Mouse (Mus musculus) small intestine, adult 2 months (tissue): ENCODE measurements at regions not wholly inside any gene's neighbourhood (a gene's known extent, or its start where the extent isn't known, plus 50 kb on each side); places are given as distances from the start of the nearest gene placed in this dataset.

ENCODE experiments used
- H3K27ac ChIP-seq: fragments of 200-500 bp; 2 replicates; pipeline ENCODE4 v1.5.1; 2012; ENCODE audit warnings: low read depth, low read length, control low read depth, inconsistent platforms; ENCODE audit not compliant: insufficient read depth
- H3K27me3 ChIP-seq: fragments of 200-500 bp; 2 replicates; pipeline ENCODE4 v1.6.1; 2012; ENCODE audit warnings: mild to moderate bottlenecking, moderate library complexity, low read length, inconsistent platforms; ENCODE audit not compliant: control insufficient read depth, insufficient read depth
- H3K36me3 ChIP-seq: fragments of 200-500 bp; 2 replicates; pipeline ENCODE4 v1.6.1; 2012; ENCODE audit warnings: mild to moderate bottlenecking, low read length, control low read depth, inconsistent platforms; ENCODE audit not compliant: control insufficient read depth, insufficient read depth
- H3K4me1 ChIP-seq: fragments of 200-500 bp; 2 replicates; pipeline ENCODE4 v1.6.1; 2012; ENCODE audit warnings: low read length, inconsistent platforms, mixed read lengths; ENCODE audit not compliant: control insufficient read depth, insufficient read depth, insufficient read length
- H3K4me3 ChIP-seq: fragments of 200-500 bp; 2 replicates; pipeline ENCODE4 v1.5.1; 2012; ENCODE audit warnings: low read depth, mild to moderate bottlenecking, control low read depth, inconsistent platforms, low read length, moderate library complexity
- CTCF ChIP-seq: fragments of 200-500 bp; IDR thresholded peaks from 2 replicates; pipeline ENCODE4 v1.5.1; 2012; ENCODE audit warnings: low read depth, mild to moderate bottlenecking, control low read depth, inconsistent platforms, low read length, moderate library complexity, mixed read lengths; ENCODE audit not compliant: insufficient replicate concordance, insufficient read length; ENCODE audit errors: extremely low read depth
- POLR2A ChIP-seq: fragments of 200-500 bp; IDR thresholded peaks from 2 replicates; pipeline ENCODE4 v1.6.1; 2012; ENCODE audit warnings: low read depth, mild to moderate bottlenecking, control low read depth, inconsistent platforms, low read length, moderate library complexity
- WGBS: fragments of 180-500 bp; shearing (Covaris S2); methylation state at CpG from one replicate; pipeline ENCODE4 v1.1.7; 2018; 5-methylcytosine and 5-hydroxymethylcytosine counted together

- H3K36me3 ChIP-seq, result no peaks in the 10 kb centered on the region
- no peaks in the 10 kb centered on the region for H3K4me1 ChIP-seq
- no peak overlapping the region for H3K27ac ChIP-seq
- TF ChIP-seq CTCF, result no peak
- no peak for TF ChIP-seq POLR2A
- 83% methylated on average over 3 of the region's 3 CpGs for WGBS
- no peak overlapping the region for H3K4me3 ChIP-seq
- no peaks in the 10 kb centered on the region for H3K27me3 ChIP-seq
Observed at GRCm38 (mm10) chr13:103419146-103419545, 84.8 kb upstream of the Mast4 start.

- no peak overlapping the region for H3K27ac ChIP-seq
- H3K4me3 ChIP-seq, result no peak overlapping the region
- H3K4me1 ChIP-seq, result no peaks in the 10 kb centered on the region
- 82% methylated on average over 5 of the region's 5 CpGs for WGBS
- TF ChIP-seq CTCF (no peak), POLR2A (no peak)
- no peaks in the 10 kb centered on the region for H3K36me3 ChIP-seq
- H3K27me3 ChIP-seq, result no peaks in the 10 kb centered on the region
Observed at GRCm38 (mm10) chr13:103417256-103417655, 83.0 kb upstream of the Mast4 start.

- Histone ChIP-seq H3K27me3 (no peaks in the 10 kb centered on the region), H3K4me3 (no peak overlapping the region), H3K27ac (no peak overlapping the region), H3K4me1 (no peaks in the 10 kb centered on the region), H3K36me3 (no peaks in the 10 kb centered on the region)
- WGBS, result 72% methylated on average over 4 of the region's 4 CpGs
- TF ChIP-seq POLR2A (no peak), CTCF (no peak)
Observed at GRCm38 (mm10) chr13:103415335-103415734, 81.0 kb upstream of the Mast4 start.

DNA sequence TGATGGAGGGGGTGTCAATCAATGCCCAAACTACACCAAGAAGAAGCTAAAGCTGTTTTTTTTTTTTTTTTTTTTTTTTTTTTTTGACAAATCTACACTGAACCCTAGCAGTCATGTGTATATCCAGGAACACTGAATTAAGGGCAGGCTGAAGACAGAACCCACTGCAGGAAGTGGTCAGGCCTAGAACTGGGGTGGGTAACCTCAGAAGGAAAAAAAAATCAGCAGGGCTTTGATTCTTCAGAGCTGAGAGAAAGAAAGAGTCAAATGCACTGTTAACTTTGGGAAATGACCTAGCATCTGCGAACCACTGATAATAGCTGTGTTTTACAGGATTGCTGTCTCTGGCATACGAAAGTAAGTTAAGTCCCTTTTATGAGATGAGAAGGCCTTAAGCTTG lies 78.3 kb upstream of the Mast4 start:
- H3K4me1 ChIP-seq, result no peaks in the 10 kb centered on the region
- no peak overlapping the region for H3K4me3 ChIP-seq
- H3K27ac ChIP-seq, result no peak overlapping the region
- no peaks in the 10 kb centered on the region for H3K36me3 ChIP-seq
- no peaks in the 10 kb centered on the region for H3K27me3 ChIP-seq
- no peak for TF ChIP-seq POLR2A
- 66% methylated on average over 2 of the region's 2 CpGs for WGBS

DNA sequence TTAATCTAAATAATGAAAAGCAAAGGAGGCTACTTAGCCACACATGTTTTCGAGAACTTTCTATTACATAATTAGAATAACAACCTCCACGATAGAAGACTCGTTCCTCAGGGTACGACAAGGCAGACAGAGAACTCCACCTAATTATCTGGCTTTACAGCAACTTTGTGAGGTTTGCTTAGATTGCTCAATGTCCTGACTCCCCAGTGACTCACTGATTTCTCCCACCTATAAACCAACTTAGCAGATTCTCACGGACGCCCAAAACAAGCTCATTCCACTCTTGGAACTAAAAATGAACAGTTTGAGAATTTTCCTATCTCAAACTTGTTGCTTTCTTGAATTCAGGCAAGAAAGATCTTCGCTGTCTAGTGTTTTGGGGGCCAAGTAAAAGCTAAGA lies 75.0 kb upstream of the Mast4 start:
- WGBS, result 65% methylated on average over 7 of the region's 7 CpGs
- no peak overlapping the region for H3K27ac ChIP-seq
- TF ChIP-seq POLR2A, result no peak
- TF ChIP-seq CTCF, result no peak
- H3K36me3 ChIP-seq, result no peaks in the 10 kb centered on the region
- no peak overlapping the region for H3K4me3 ChIP-seq
- H3K4me1 ChIP-seq, result no peaks in the 10 kb centered on the region
- H3K27me3 ChIP-seq, result no peaks in the 10 kb centered on the region

DNA sequence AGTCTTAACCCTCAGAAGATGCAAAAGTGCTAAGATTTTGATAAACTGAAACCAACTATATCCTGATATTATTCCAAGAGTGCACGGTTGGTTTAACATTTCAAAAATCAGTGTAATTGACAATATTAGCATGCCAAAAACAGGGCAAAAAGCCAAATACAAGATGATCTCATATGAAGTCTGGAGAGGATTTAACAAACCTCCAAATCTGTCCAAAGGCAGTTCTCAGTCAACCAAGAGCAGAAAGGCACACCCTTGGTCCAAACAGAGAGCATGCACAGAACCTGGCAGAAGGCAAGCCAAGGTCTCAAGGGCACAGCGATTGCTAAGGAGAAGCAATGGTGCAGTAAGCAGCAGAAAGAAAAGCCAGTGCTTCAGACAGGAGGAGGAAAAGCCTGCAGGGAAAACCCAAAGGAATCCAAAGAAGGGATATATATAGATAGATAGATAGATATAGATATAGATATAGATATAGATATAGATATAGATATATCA lies 62.3 kb upstream of the Mast4 start:
- Histone ChIP-seq H3K4me3 (no peak overlapping the region), H3K27ac (no peak overlapping the region), H3K36me3 (no peaks in the 10 kb centered on the region), H3K27me3 (no peaks in the 10 kb centered on the region), H3K4me1 (no peaks in the 10 kb centered on the region)
- TF ChIP-seq POLR2A, result no peak
- no peak for TF ChIP-seq CTCF
- WGBS, result 78% methylated on average over 2 of the region's 2 CpGs

DNA sequence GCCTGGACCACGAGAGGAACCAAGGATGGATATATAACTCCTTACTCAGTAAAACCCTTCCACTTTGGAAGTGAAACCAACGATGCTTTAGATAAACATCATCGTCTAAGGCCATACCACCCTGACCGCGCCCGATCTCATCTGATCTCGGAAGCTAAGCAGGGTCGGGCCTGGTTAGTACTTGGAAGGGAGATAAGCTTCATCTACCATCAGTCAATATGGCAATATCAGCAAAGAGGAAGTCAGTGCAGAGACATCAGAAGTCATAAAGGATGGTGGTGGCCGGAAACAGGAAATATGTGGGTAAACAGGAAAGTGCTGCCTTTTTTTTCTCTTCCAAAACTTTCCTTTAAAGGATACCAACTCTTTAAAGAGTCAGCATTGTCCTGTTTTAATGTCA lies 61.8 kb upstream of the Mast4 start:
- Histone ChIP-seq H3K4me3 (no peak overlapping the region), H3K4me1 (no peaks in the 10 kb centered on the region), H3K27me3 (no peaks in the 10 kb centered on the region), H3K27ac (no peak overlapping the region), H3K36me3 (no peaks in the 10 kb centered on the region)
- TF ChIP-seq POLR2A (no peak), CTCF (no peak)
- 55% methylated on average over 9 of the region's 9 CpGs for WGBS

- H3K36me3 ChIP-seq, result no peaks in the 10 kb centered on the region
- WGBS, result 60% methylated on average over 3 of the region's 3 CpGs
- H3K27me3 ChIP-seq, result no peaks in the 10 kb centered on the region
- no peak for TF ChIP-seq POLR2A
- no peak for TF ChIP-seq CTCF
- H3K4me1 ChIP-seq, result no peaks in the 10 kb centered on the region
- H3K4me3 ChIP-seq, result no peak overlapping the region
- H3K27ac ChIP-seq, result no peak overlapping the region
Observed at GRCm38 (mm10) chr13:103392581-103392980, 58.3 kb upstream of the Mast4 start.
